Mouse (Mus musculus): Measurements from ENCODE around the gene Rint1. TPM values are rescaled to one million over a fixed set of nuclear protein-coding genes. Genes with fewer than 3 reads are reported as not detected.
"Not testable (repeated sequence)": the region's sequence is repeated elsewhere in the genome, so short reads cannot be mapped to it uniquely, and the experiment has no call there.

Gene Rint1
- polyA plus RNA-seq, 1 experiment from 2014 or later = 29.8 TPM

- H3K4me3 ChIP-seq (replicated peaks; ENCODE audit: low read depth, low read length) = no peak overlapping the region
- WGBS = 26% methylated on average over 5 of the region's 5 CpGs
- ATAC-seq (ENCODE audit: low FRiP score, low TSS enrichment) (no peak), DNase-seq (no peak)
- H3K27me3 ChIP-seq (ENCODE audit: control insufficient read depth, insufficient read depth, low read length) = no peaks in the 10 kb centered on the region
- H3K27ac ChIP-seq (replicated peaks; ENCODE audit: low read depth, low read length) = no peak overlapping the region
- H3K9me3 ChIP-seq (ENCODE audit: control insufficient read depth, low read length) = no peaks in the 10 kb centered on the region
- H3K9ac ChIP-seq (replicated peaks; ENCODE audit: low read length) = no peak overlapping the region
- no peak overlapping the region for H3K4me2 ChIP-seq (ENCODE audit: low read length)
- peaks cover 84% of the 10 kb centered on the region for H3K36me3 ChIP-seq (ENCODE audit: control insufficient read depth, insufficient read depth, low read length)
- no peaks in the 10 kb centered on the region for H3K4me1 ChIP-seq (ENCODE audit: control insufficient read depth, insufficient read depth, low read length)
Observed at GRCm38 (mm10) chr5:23814841-23815240, 27.3 kb downstream of the Rint1 start.

GRCm38 (mm10) chr5:23816681-23817080 is 29.2 kb downstream of the Rint1 start:
- WGBS = 94% methylated on average over 15 of the region's 15 CpGs
- Histone ChIP-seq H3K4me2 (ENCODE audit: low read length) (no peak overlapping the region), H3K27me3 (ENCODE audit: control insufficient read depth, insufficient read depth, low read length) (no peaks in the 10 kb centered on the region), H3K9ac (replicated peaks; ENCODE audit: low read length) (no peak overlapping the region), H3K36me3 (ENCODE audit: control insufficient read depth, insufficient read depth, low read length) (peaks cover 76% of the 10 kb centered on the region), H3K9me3 (ENCODE audit: control insufficient read depth, low read length) (no peaks in the 10 kb centered on the region), H3K4me1 (ENCODE audit: control insufficient read depth, insufficient read depth, low read length) (no peaks in the 10 kb centered on the region), H3K27ac (replicated peaks; ENCODE audit: low read depth, low read length) (no peak overlapping the region), H3K4me3 (replicated peaks; ENCODE audit: low read depth, low read length) (no peak overlapping the region)
- ATAC-seq (ENCODE audit: low FRiP score, low TSS enrichment) = no peak
- DNase-seq = no peak

GRCm38 (mm10) chr5:23822306-23822705 is 34.8 kb downstream of the Rint1 start:
- Histone ChIP-seq H3K4me1 (ENCODE audit: control insufficient read depth, insufficient read depth, low read length) (no peaks in the 10 kb centered on the region), H3K27me3 (ENCODE audit: control insufficient read depth, insufficient read depth, low read length) (no peaks in the 10 kb centered on the region), H3K9ac (replicated peaks; ENCODE audit: low read length) (no peak overlapping the region), H3K4me2 (ENCODE audit: low read length) (no peak overlapping the region), H3K4me3 (replicated peaks; ENCODE audit: low read depth, low read length) (no peak overlapping the region), H3K27ac (replicated peaks; ENCODE audit: low read depth, low read length) (no peak overlapping the region), H3K9me3 (ENCODE audit: control insufficient read depth, low read length) (no peaks in the 10 kb centered on the region), H3K36me3 (ENCODE audit: control insufficient read depth, insufficient read depth, low read length) (peaks cover 28% of the 10 kb centered on the region)
- DNase-seq (no peak), ATAC-seq (ENCODE audit: low FRiP score, low TSS enrichment) (no peak)
- 83% methylated on average over 11 of the region's 11 CpGs for WGBS

GRCm38 (mm10) chr5:23824171-23824733 is 36.7 kb downstream of the Rint1 start:
- no peak overlapping the region for H3K27ac ChIP-seq (replicated peaks; ENCODE audit: low read depth, low read length)
- no peak overlapping the region for H3K9ac ChIP-seq (replicated peaks; ENCODE audit: low read length)
- no peaks in the 10 kb centered on the region for H3K4me1 ChIP-seq (ENCODE audit: control insufficient read depth, insufficient read depth, low read length)
- no peak for ATAC-seq (ENCODE audit: low FRiP score, low TSS enrichment)
- H3K36me3 ChIP-seq (ENCODE audit: control insufficient read depth, insufficient read depth, low read length) = peaks cover 13% of the 10 kb centered on the region
- DNase-seq = no peak
- WGBS = 79% methylated on average over 8 of the region's 8 CpGs
- no peak overlapping the region for H3K4me3 ChIP-seq (replicated peaks; ENCODE audit: low read depth, low read length)
- H3K4me2 ChIP-seq (ENCODE audit: low read length) = no peak overlapping the region
- H3K27me3 ChIP-seq (ENCODE audit: control insufficient read depth, insufficient read depth, low read length) = no peaks in the 10 kb centered on the region
- no peaks in the 10 kb centered on the region for H3K9me3 ChIP-seq (ENCODE audit: control insufficient read depth, low read length)

GRCm38 (mm10) chr5:23826321-23827004 is 39.0 kb downstream of the Rint1 start:
- H3K4me1 ChIP-seq (ENCODE audit: control insufficient read depth, insufficient read depth, low read length) = no peaks in the 10 kb centered on the region
- no peaks in the 10 kb centered on the region for H3K9me3 ChIP-seq (ENCODE audit: control insufficient read depth, low read length)
- no peaks in the 10 kb centered on the region for H3K27me3 ChIP-seq (ENCODE audit: control insufficient read depth, insufficient read depth, low read length)
- H3K4me2 ChIP-seq (ENCODE audit: low read length) = no peak overlapping the region
- no peak overlapping the region for H3K4me3 ChIP-seq (replicated peaks; ENCODE audit: low read depth, low read length)
- DNase-seq (peak; percentile 77), ATAC-seq (ENCODE audit: low FRiP score, low TSS enrichment) (no peak)
- 0 out of 2 replicates have a peak, but pooled peaks cover 2% of the 10 kb centered on the region for H3K36me3 ChIP-seq (ENCODE audit: control insufficient read depth, insufficient read depth, low read length)
- no peak overlapping the region for H3K9ac ChIP-seq (replicated peaks; ENCODE audit: low read length)
- 39% methylated on average over 11 of the region's 11 CpGs for WGBS
- no peak overlapping the region for H3K27ac ChIP-seq (replicated peaks; ENCODE audit: low read depth, low read length)

- peak; percentile 27 for DNase-seq
- ATAC-seq (ENCODE audit: low FRiP score, low TSS enrichment) = no peak
- peak overlapping the region; percentile 32 for H3K4me2 ChIP-seq (ENCODE audit: low read length)
- H3K9me3 ChIP-seq (ENCODE audit: control insufficient read depth, low read length) = no peaks in the 10 kb centered on the region
- no peaks in the 10 kb centered on the region for H3K4me1 ChIP-seq (ENCODE audit: control insufficient read depth, insufficient read depth, low read length)
- no peak overlapping the region for H3K27ac ChIP-seq (replicated peaks; ENCODE audit: low read depth, low read length)
- H3K36me3 ChIP-seq (ENCODE audit: control insufficient read depth, insufficient read depth, low read length) = no peaks in the 10 kb centered on the region
- H3K27me3 ChIP-seq (ENCODE audit: control insufficient read depth, insufficient read depth, low read length) = no peaks in the 10 kb centered on the region
- 0 out of 2 replicates have a peak overlapping the region, but pooled peaks have one; percentile 8 for H3K4me3 ChIP-seq (replicated peaks; ENCODE audit: low read depth, low read length)
- WGBS = 42% methylated on average over 58 of the region's 58 CpGs
- H3K9ac ChIP-seq (replicated peaks; ENCODE audit: low read length) = no peak overlapping the region
Observed at GRCm38 (mm10) chr5:23830897-23831752, 43.6 kb downstream of the Rint1 start.

- peaks cover 18% of the 10 kb centered on the region for H3K36me3 ChIP-seq (ENCODE audit: control insufficient read depth, insufficient read depth, low read length)
- not testable (repeated sequence) for ATAC-seq (ENCODE audit: low FRiP score, low TSS enrichment); H3K27ac ChIP-seq (replicated peaks; ENCODE audit: low read depth, low read length); H3K9ac ChIP-seq (replicated peaks; ENCODE audit: low read length); H3K9me3 ChIP-seq (ENCODE audit: control insufficient read depth, low read length); H3K27me3 ChIP-seq (ENCODE audit: control insufficient read depth, insufficient read depth, low read length); H3K4me2 ChIP-seq (ENCODE audit: low read length); H3K4me3 ChIP-seq (replicated peaks; ENCODE audit: low read depth, low read length); DNase-seq; H3K4me1 ChIP-seq (ENCODE audit: control insufficient read depth, insufficient read depth, low read length)
- 69% methylated on average over 1 of the region's 1 CpGs for WGBS
Observed at GRCm38 (mm10) chr5:23835691-23836090, 48.2 kb downstream of the Rint1 start.

- no peak overlapping the region for H3K27ac ChIP-seq (replicated peaks; ENCODE audit: low read depth, low read length)
- H3K9ac ChIP-seq (replicated peaks; ENCODE audit: low read length) = no peak overlapping the region
- peaks cover 18% of the 10 kb centered on the region for H3K36me3 ChIP-seq (ENCODE audit: control insufficient read depth, insufficient read depth, low read length)
- H3K9me3 ChIP-seq (ENCODE audit: control insufficient read depth, low read length) = no peaks in the 10 kb centered on the region
- no peaks in the 10 kb centered on the region for H3K27me3 ChIP-seq (ENCODE audit: control insufficient read depth, insufficient read depth, low read length)
- WGBS = 92% methylated on average over 7 of the region's 7 CpGs
- no peak overlapping the region for H3K4me2 ChIP-seq (ENCODE audit: low read length)
- peaks cover 3% of the 10 kb centered on the region; the same call in 1 of the 2 replicates for H3K4me1 ChIP-seq (ENCODE audit: control insufficient read depth, insufficient read depth, low read length)
- no peak overlapping the region for H3K4me3 ChIP-seq (replicated peaks; ENCODE audit: low read depth, low read length)
- DNase-seq (no peak), ATAC-seq (ENCODE audit: low FRiP score, low TSS enrichment) (no peak)
Observed at GRCm38 (mm10) chr5:23838158-23838557, 50.6 kb downstream of the Rint1 start.
